Mouse (Mus musculus) CH12.LX (cell line): ENCODE data around the gene Lsm3. TPM values are rescaled to one million over a fixed set of nuclear protein-coding genes. Genes with fewer than 3 reads are reported as not detected.

ENCODE experiments used
- DNase-seq: peaks from one replicate; pipeline ENCODE4 v3.0.0-alpha.2; 2013; ENCODE audit errors: extremely low read depth
- H3K27ac ChIP-seq: 2 replicates; pipeline ENCODE4 v1.5.1; 2012; ENCODE audit warnings: low read depth, mild to moderate bottlenecking, control low read depth, moderate library complexity; ENCODE audit not compliant: insufficient read depth
- H3K27me3 ChIP-seq: replicated peaks from 2 replicates; pipeline ENCODE3; 2012; ENCODE audit warnings: inconsistent platforms
- H3K36me3 ChIP-seq, 2 experiments: replicated peaks in 1 of 2; 2 replicates each; pipeline versions ENCODE3 to v1.6.1; 2012; ENCODE audit warnings: inconsistent platforms in 1 of 2, low read length in 1 of 2, mild to moderate bottlenecking in 1 of 2, mixed read lengths in 1 of 2, moderate library complexity in 1 of 2; ENCODE audit not compliant: control insufficient read depth in 1 of 2, insufficient read depth in 1 of 2
- H3K4me1 ChIP-seq, 2 experiments: 2 replicates each; pipeline ENCODE4 v1.6.1; 2012; ENCODE audit warnings: inconsistent platforms in 1 of 2, moderate library complexity in 1 of 2; ENCODE audit not compliant: insufficient read depth in 2 of 2, control insufficient read depth in 1 of 2
- H3K4me2 ChIP-seq: 2 replicates; pipeline ENCODE4 v1.6.1; 2012; ENCODE audit warnings: low read depth, mild to moderate bottlenecking, control low read depth; ENCODE audit not compliant: poor library complexity, insufficient read depth, severe bottlenecking
- H3K4me3 ChIP-seq, 3 experiments: fragments of 150-350 bp in 1 of 3; sonication (generic) in 1 of 3; replicated peaks in 1 of 3; 2 replicates each; pipeline versions ENCODE3 to v1.5.1; 2011 to 2012; ENCODE audit warnings: low read depth in 2 of 3, low read length in 2 of 3, mild to moderate bottlenecking in 2 of 3, moderate library complexity in 2 of 3, control low read depth in 1 of 3, improper control_type of control experiment in 1 of 3, inconsistent platforms in 1 of 3, mixed read lengths in 1 of 3; ENCODE audit not compliant: poor library complexity in 1 of 3
- H3K79me2 ChIP-seq: replicated peaks from 2 replicates; pipeline ENCODE4 v1.6.1; 2012; ENCODE audit warnings: mild to moderate bottlenecking, moderate library complexity; ENCODE audit not compliant: control insufficient read depth, poor library complexity, insufficient read depth, severe bottlenecking; ENCODE audit errors: extremely low read depth
- H3K9ac ChIP-seq: 2 replicates; pipeline ENCODE4 v1.6.1; 2012; ENCODE audit warnings: low read depth, mild to moderate bottlenecking, control low read depth, moderate library complexity; ENCODE audit not compliant: insufficient read depth
- H3K9me3 ChIP-seq: replicated peaks from 2 replicates; pipeline ENCODE3; 2012; ENCODE audit warnings: low read length, inconsistent platforms, mixed read lengths
- CTCF ChIP-seq, 2 experiments: IDR thresholded peaks in 1 of 2; conservative IDR thresholded peaks in 1 of 2; 2 replicates each; pipeline ENCODE4 v1.5.1; 2011 to 2012; ENCODE audit warnings: low read depth in 2 of 2, low read length in 2 of 2, improper control_type of control experiment in 1 of 2, inconsistent platforms in 1 of 2, mild to moderate bottlenecking in 1 of 2, moderate library complexity in 1 of 2
- E2F4 ChIP-seq: IDR thresholded peaks from 2 replicates; pipeline ENCODE4 v1.6.1; 2011; ENCODE audit warnings: low read depth, low read length, improper control_type of control experiment; ENCODE audit not compliant: insufficient replicate concordance
- MAX ChIP-seq: IDR thresholded peaks from 2 replicates; pipeline ENCODE4 v1.6.1; 2011; ENCODE audit warnings: low read length, improper control_type of control experiment
- MXI1 ChIP-seq: IDR thresholded peaks from 2 replicates; pipeline ENCODE4 v1.6.1; 2011; ENCODE audit warnings: mild to moderate bottlenecking, low read depth, low read length, improper control_type of control experiment
- SIN3A ChIP-seq: IDR thresholded peaks from 2 replicates; pipeline ENCODE4 v1.6.1; 2012; ENCODE audit warnings: low read length, improper control_type of control experiment, inconsistent platforms
- SMC3 ChIP-seq: IDR thresholded peaks from 2 replicates; pipeline ENCODE4 v1.6.1; 2011; ENCODE audit warnings: low read depth, low read length, improper control_type of control experiment
- ZNF384 ChIP-seq: IDR thresholded peaks from 2 replicates; pipeline ENCODE4 v1.6.1; 2012; ENCODE audit warnings: low read depth, low read length, improper control_type of control experiment, inconsistent platforms
- dilution Hi-C: fragments of 300-500 bp; cut with MboI; formaldehyde crosslinking; loops from 2 replicates; pipeline ENCODE4 v1.14.3; 2020; ENCODE audit warnings: low sequenced_read_pairs; ENCODE audit not compliant: extremely low pct_unique_long_range_greater_than_20kb, extremely low pct_ligation_motif_present
- in situ Hi-C: fragments of 300-500 bp; cut with MboI; formaldehyde crosslinking; loops from 3 replicates; pipeline ENCODE4 v1.14.3; 2019; ENCODE audit warnings: low sequenced_read_pairs, low pct_ligation_motif_present, low pct_unique_long_range_greater_than_20kb, mixed read lengths
- polyA plus RNA-seq: library from polyadenylated mRNA; unstranded; fragments of >175 nt; gene quantifications from 2 replicates; pipeline ENCODE4 v1.2.1, GENCODE M21; 2012; ENCODE audit warnings: low read depth; ENCODE audit not compliant: insufficient read length
- total RNA-seq, 2 experiments: library from RNA; depleted of rRNA; stranded (reverse); fragments of 300-350 nt in 1 of 2; fragments of >200 nt in 1 of 2; gene quantifications; 2 replicates each; pipeline ENCODE4 v1.2.3; 2012 to 2014

The Lsm3 gene
- total and polyA plus RNA-seq, 3 experiments: 148 to 526 (median 258) TPM

DNA sequence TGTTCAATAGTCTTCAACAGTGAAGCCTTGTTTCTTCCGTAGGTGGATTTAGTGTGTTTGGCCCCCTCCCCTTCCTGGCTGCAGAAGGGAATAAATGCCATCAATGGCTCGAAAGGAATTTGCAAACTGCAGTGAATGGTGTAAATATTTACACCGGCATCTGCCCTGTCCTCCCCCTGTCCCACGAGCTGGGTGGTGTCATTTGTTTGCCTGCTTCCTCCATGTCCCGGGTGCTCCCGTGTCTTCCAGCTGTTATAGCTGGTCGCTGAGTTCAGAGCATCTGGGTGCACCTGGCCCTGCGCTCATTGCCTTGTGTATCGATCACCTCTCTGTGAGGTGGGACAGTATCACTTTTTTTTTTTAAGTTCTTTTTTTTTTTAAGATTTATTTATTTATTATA, 50.7 kb downstream of the Lsm3 start:
- TF ChIP-seq MAX (no peak), CTCF (conservative IDR thresholded peaks at IDR 0.05 in 1 of 2, IDR thresholded peaks at IDR 0.05 in 1 of 2; ENCODE audit: low read depth in 2 of 2, low read length in 2 of 2) (no peak), SMC3 (no peak), E2F4 (no peak), ZNF384 (no peak), SIN3A (no peak), MXI1 (no peak)
- DNase-seq: no peak
- Histone ChIP-seq H3K4me1 (no peaks in the 10 kb centered on the region), H3K36me3 (no peaks in the 10 kb centered on the region), H3K79me2 (no peaks in the 10 kb centered on the region), H3K4me3 (no peak overlapping the region), H3K9ac (no peak overlapping the region), H3K27ac (no peak overlapping the region), H3K27me3 (peaks cover 2% of the 10 kb centered on the region), H3K9me3 (no peaks in the 10 kb centered on the region), H3K4me2 (no peak overlapping the region)
- in situ Hi-C loops: no loop called here
- dilution Hi-C loops: no loop called here

Other genes starting within 250 kb of the Lsm3 start
- gene Wnt7a, start 104.6 kb upstream of the Lsm3 start, total RNA-seq (2012; rRNA removed): not detected in 2 replicates
- not detected in 2 replicates for gene Wnt7a, start 104.6 kb upstream of the Lsm3 start, total RNA-seq (2014; rRNA removed)
- gene Wnt7a, start 104.6 kb upstream of the Lsm3 start, polyA plus RNA-seq: not detected in 2 replicates
- 30.1 and 40.8 TPM in 2 replicates for gene Chchd4, start 42.4 kb upstream of the Lsm3 start, total RNA-seq (2012; rRNA removed)
- gene Chchd4, start 42.4 kb upstream of the Lsm3 start, total RNA-seq (2014; rRNA removed): 49.7 and 56.5 TPM in 2 replicates
- gene Chchd4, start 42.4 kb upstream of the Lsm3 start, polyA plus RNA-seq: 41.4 and 45.0 TPM in 2 replicates
- 27.8 and 29.7 TPM in 2 replicates for gene Tmem43, start 42.2 kb upstream of the Lsm3 start, total RNA-seq (2012; rRNA removed)
- 24.5 and 25.0 TPM in 2 replicates for gene Tmem43, start 42.2 kb upstream of the Lsm3 start, total RNA-seq (2014; rRNA removed)
- 16.1 and 19.2 TPM in 2 replicates for gene Tmem43, start 42.2 kb upstream of the Lsm3 start, polyA plus RNA-seq
- gene Xpc, start within 50 bp of the Lsm3 start, total RNA-seq (2012; rRNA removed): 10.5 and 11.7 TPM in 2 replicates
- gene Xpc, start within 50 bp of the Lsm3 start, total RNA-seq (2014; rRNA removed): 6.7 and 7.8 TPM in 2 replicates
- gene Xpc, start within 50 bp of the Lsm3 start, polyA plus RNA-seq: 8.2 and 10.9 TPM in 2 replicates
- 28.9 and 31.3 TPM in 2 replicates for gene Slc6a6, start 168.1 kb downstream of the Lsm3 start, total RNA-seq (2012; rRNA removed)
- 28.4 and 30.1 TPM in 2 replicates for gene Slc6a6, start 168.1 kb downstream of the Lsm3 start, total RNA-seq (2014; rRNA removed)
- gene Slc6a6, start 168.1 kb downstream of the Lsm3 start, polyA plus RNA-seq: 42.6 and 56.0 TPM in 2 replicates